Mouse (Mus musculus): ENCODE data around the gene Gm12184. TPM values are rescaled to one million over a fixed set of nuclear protein-coding genes. Genes with fewer than 3 reads are reported as not detected.
"Not testable (repeated sequence)": the region's sequence is repeated elsewhere in the genome, so short reads cannot be mapped to it uniquely, and the experiment has no call there.

Gm12184 gene
- polyA plus RNA-seq, 1 experiment, result 4.6 TPM

GRCm38 (mm10) chr11:48798984-48799920 is 27.2 kb downstream of the Gm12184 start:
- Histone ChIP-seq H3K4me3 (replicated peaks) (peak overlapping the region; percentile 79), H3K9me3 (ENCODE audit: control insufficient read depth, low read length) (no peaks in the 10 kb centered on the region), H3K36me3 (ENCODE audit: control insufficient read depth) (peaks cover 34% of the 10 kb centered on the region), H3K4me1 (ENCODE audit: control insufficient read depth) (peaks cover 63% of the 10 kb centered on the region), H3K27me3 (ENCODE audit: control insufficient read depth) (no peaks in the 10 kb centered on the region)
- TF ChIP-seq TAL1 (IDR thresholded peaks at IDR 0.05; ENCODE audit: low read length) (no peak), GATA1 (IDR thresholded peaks at IDR 0.05; ENCODE audit: low read length) (no peak)

DNA sequence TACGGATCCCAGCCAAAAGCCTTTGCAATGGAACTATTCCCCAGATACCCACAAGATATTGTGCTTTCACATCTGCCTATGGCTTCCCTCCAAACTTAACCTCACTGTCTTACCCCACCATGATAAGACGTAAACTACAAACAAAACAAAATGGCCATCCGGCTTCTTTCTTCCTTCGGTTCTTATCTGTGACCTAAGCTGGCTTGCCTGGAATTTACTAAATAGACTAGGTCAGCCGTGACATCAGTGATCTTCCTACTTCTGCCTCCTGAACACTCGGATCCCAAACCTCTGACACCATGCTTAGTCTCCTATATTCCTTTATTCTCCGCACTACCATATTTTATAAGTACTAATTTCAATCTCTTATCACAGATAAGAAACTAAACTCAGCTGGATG is 28.1 kb downstream of the Gm12184 start:
- no peaks in the 10 kb centered on the region for H3K27me3 ChIP-seq (ENCODE audit: control insufficient read depth)
- peaks cover 58% of the 10 kb centered on the region for H3K4me1 ChIP-seq (ENCODE audit: control insufficient read depth)
- no peaks in the 10 kb centered on the region for H3K9me3 ChIP-seq (ENCODE audit: control insufficient read depth, low read length)
- H3K36me3 ChIP-seq (ENCODE audit: control insufficient read depth), result peaks cover 24% of the 10 kb centered on the region
- TF ChIP-seq TAL1 (IDR thresholded peaks at IDR 0.05; ENCODE audit: low read length) (no peak), GATA1 (IDR thresholded peaks at IDR 0.05; ENCODE audit: low read length) (no peak)
- H3K4me3 ChIP-seq (replicated peaks), result peak overlapping the region; percentile 79

GRCm38 (mm10) chr11:48797287-48797686 is 29.2 kb downstream of the Gm12184 start:
- TF ChIP-seq GATA1 (IDR thresholded peaks at IDR 0.05; ENCODE audit: low read length), result no peak
- no peak for TF ChIP-seq TAL1 (IDR thresholded peaks at IDR 0.05; ENCODE audit: low read length)
- no peaks in the 10 kb centered on the region for H3K9me3 ChIP-seq (ENCODE audit: control insufficient read depth, low read length)
- peaks cover 48% of the 10 kb centered on the region for H3K4me1 ChIP-seq (ENCODE audit: control insufficient read depth)
- H3K27me3 ChIP-seq (ENCODE audit: control insufficient read depth), result no peaks in the 10 kb centered on the region
- peaks cover 14% of the 10 kb centered on the region for H3K36me3 ChIP-seq (ENCODE audit: control insufficient read depth)
- no peak overlapping the region for H3K4me3 ChIP-seq (replicated peaks)

DNA sequence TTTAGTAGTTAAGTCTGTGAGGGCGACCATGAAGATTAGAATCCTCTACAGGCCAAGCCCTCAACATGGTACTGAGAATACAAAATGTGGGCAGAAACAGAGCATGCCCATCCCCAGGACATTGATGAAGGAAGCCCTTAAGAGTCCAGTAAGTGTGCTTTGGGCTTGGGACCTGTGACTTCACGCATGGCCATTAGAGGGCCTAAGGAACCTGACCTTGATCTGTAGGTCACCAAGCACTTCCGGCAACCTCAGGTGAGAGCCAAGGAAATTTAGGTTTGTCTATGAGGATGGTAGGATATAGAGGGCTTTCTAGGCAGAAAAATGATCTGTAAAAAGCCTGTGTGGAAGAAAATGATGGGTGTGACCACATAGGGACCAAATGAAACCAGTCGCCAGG is 30.2 kb downstream of the Gm12184 start:
- TF ChIP-seq GATA1 (IDR thresholded peaks at IDR 0.05; ENCODE audit: low read length), result no peak
- TF ChIP-seq TAL1 (IDR thresholded peaks at IDR 0.05; ENCODE audit: low read length), result no peak

DNA sequence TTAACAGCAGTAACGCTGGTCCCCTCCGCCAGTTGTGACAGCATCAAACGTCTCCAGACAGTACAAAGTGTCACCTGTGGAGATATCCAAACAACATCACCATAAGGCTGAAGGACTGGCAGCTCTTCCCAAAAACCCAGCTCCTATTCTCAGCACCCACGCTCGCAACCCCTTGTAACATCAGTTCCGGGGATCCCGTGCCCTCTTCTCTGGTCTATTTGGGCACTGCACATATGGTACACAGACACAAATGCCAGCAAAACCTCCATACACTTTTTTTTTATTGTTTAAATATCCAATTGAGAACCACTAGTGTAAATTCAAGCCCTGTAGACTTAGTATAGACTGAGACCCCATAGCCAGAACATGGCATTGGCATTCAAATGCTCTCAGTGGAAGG is 31.2 kb downstream of the Gm12184 start:
- H3K27me3 ChIP-seq (ENCODE audit: control insufficient read depth), result no peaks in the 10 kb centered on the region
- H3K4me3 ChIP-seq (replicated peaks), result no peak overlapping the region
- peaks cover 41% of the 10 kb centered on the region for H3K4me1 ChIP-seq (ENCODE audit: control insufficient read depth)
- H3K9me3 ChIP-seq (ENCODE audit: control insufficient read depth, low read length), result no peaks in the 10 kb centered on the region
- TF ChIP-seq TAL1 (IDR thresholded peaks at IDR 0.05; ENCODE audit: low read length) (no peak), GATA1 (IDR thresholded peaks at IDR 0.05; ENCODE audit: low read length) (no peak)
- H3K36me3 ChIP-seq (ENCODE audit: control insufficient read depth), result no peaks in the 10 kb centered on the region; the same call in 1 of the 2 replicates

More for the DNA sequence above, 30.2 kb downstream of the Gm12184 start:
- H3K9me3 ChIP-seq (ENCODE audit: control insufficient read depth, low read length), result no peaks in the 10 kb centered on the region
- peaks cover 4% of the 10 kb centered on the region for H3K36me3 ChIP-seq (ENCODE audit: control insufficient read depth)
- peaks cover 41% of the 10 kb centered on the region for H3K4me1 ChIP-seq (ENCODE audit: control insufficient read depth)
- no peak overlapping the region for H3K4me3 ChIP-seq (replicated peaks)
- no peaks in the 10 kb centered on the region for H3K27me3 ChIP-seq (ENCODE audit: control insufficient read depth)

GRCm38 (mm10) chr11:48793184-48793583 is 33.3 kb downstream of the Gm12184 start:
- Histone ChIP-seq H3K36me3 (ENCODE audit: control insufficient read depth) (no peaks in the 10 kb centered on the region; the same call in 1 of the 2 replicates), H3K4me1 (ENCODE audit: control insufficient read depth) (peaks cover 40% of the 10 kb centered on the region), H3K9me3 (ENCODE audit: control insufficient read depth, low read length) (no peaks in the 10 kb centered on the region), H3K27me3 (ENCODE audit: control insufficient read depth) (no peaks in the 10 kb centered on the region), H3K4me3 (replicated peaks) (no peak overlapping the region)
- TF ChIP-seq GATA1 (IDR thresholded peaks at IDR 0.05; ENCODE audit: low read length) (no peak), TAL1 (IDR thresholded peaks at IDR 0.05; ENCODE audit: low read length) (no peak)

GRCm38 (mm10) chr11:48791894-48792293 is 34.6 kb downstream of the Gm12184 start:
- H3K4me1 ChIP-seq (ENCODE audit: control insufficient read depth), result peaks cover 33% of the 10 kb centered on the region
- not testable (repeated sequence) for H3K9me3 ChIP-seq (ENCODE audit: control insufficient read depth, low read length); H3K36me3 ChIP-seq (ENCODE audit: control insufficient read depth); H3K4me3 ChIP-seq (replicated peaks); H3K27me3 ChIP-seq (ENCODE audit: control insufficient read depth)

GRCm38 (mm10) chr11:48790946-48791345 is 35.5 kb downstream of the Gm12184 start:
- H3K4me1 ChIP-seq (ENCODE audit: control insufficient read depth), result peaks cover 30% of the 10 kb centered on the region
- H3K9me3 ChIP-seq (ENCODE audit: control insufficient read depth, low read length), result no peaks in the 10 kb centered on the region
- no peaks in the 10 kb centered on the region for H3K27me3 ChIP-seq (ENCODE audit: control insufficient read depth)
- no peak overlapping the region for H3K4me3 ChIP-seq (replicated peaks)
- no peak for TF ChIP-seq GATA1 (IDR thresholded peaks at IDR 0.05; ENCODE audit: low read length)
- TF ChIP-seq TAL1 (IDR thresholded peaks at IDR 0.05; ENCODE audit: low read length), result no peak
- H3K36me3 ChIP-seq (ENCODE audit: control insufficient read depth), result no peaks in the 10 kb centered on the region; the same call in 1 of the 2 replicates

- Histone ChIP-seq H3K36me3 (ENCODE audit: control insufficient read depth) (no peaks in the 10 kb centered on the region; the same call in 1 of the 2 replicates), H3K9me3 (ENCODE audit: control insufficient read depth, low read length) (peaks cover 4% of the 10 kb centered on the region; the same call in 1 of the 2 replicates), H3K27me3 (ENCODE audit: control insufficient read depth) (no peaks in the 10 kb centered on the region), H3K4me3 (replicated peaks) (peak overlapping the region; percentile 3), H3K4me1 (ENCODE audit: control insufficient read depth) (peaks cover 34% of the 10 kb centered on the region)
- TF ChIP-seq GATA1 (IDR thresholded peaks at IDR 0.05; ENCODE audit: low read length), result no peak
- TF ChIP-seq TAL1 (IDR thresholded peaks at IDR 0.05; ENCODE audit: low read length), result no peak
These were observed 36.3 kb downstream of the Gm12184 start for GRCm38 (mm10) chr11:48789973-48790823.
